Mouse (Mus musculus): ENCODE measurements around the gene Nab2. TPM values are rescaled to one million over a fixed set of nuclear protein-coding genes. Genes with fewer than 3 reads are reported as not detected.

Gene Nab2
- total RNA-seq, 2 experiments from 2014 or later, result 19.0 to 24.8 TPM

DNA sequence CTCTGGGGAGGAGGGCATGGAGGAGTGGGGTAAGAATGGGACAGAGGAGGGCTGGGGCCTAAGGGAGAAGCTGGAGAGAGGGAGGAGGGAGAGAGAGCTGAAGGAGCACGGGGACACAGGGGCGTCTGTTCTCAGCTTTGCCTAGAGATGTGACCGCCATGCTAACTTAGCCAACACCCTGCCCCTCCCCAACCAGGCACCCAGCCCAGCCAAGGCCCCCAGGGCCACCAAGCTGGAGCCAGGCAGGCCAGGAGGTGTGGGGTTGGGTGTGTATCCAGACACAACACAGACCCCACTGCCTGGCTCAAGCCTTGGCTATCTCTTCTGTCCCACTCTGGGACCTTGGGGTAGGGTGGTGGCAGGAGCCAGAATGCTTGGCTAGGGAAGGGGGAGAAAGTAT lies 52.8 kb downstream of the Nab2 start:
- DNase-seq, result peak; percentile 80

DNA sequence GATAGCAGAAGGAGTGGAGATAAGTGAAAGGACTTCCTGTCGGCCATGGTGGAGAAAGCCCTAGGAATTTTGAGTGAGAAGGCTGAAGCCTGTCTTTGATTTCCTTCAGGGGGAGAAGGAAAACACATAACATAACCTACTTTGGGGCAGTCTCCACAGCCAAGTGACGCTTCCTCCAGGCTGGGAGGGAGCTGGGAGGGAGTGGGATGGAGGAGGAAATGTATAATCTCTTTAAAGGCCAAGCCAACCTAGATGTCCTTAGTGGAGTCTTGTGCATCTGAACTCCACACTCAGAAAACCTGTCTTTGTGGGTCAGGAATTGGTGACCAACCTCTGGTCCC lies 53.4 kb downstream of the Nab2 start:
- DNase-seq, result no peak

DNA sequence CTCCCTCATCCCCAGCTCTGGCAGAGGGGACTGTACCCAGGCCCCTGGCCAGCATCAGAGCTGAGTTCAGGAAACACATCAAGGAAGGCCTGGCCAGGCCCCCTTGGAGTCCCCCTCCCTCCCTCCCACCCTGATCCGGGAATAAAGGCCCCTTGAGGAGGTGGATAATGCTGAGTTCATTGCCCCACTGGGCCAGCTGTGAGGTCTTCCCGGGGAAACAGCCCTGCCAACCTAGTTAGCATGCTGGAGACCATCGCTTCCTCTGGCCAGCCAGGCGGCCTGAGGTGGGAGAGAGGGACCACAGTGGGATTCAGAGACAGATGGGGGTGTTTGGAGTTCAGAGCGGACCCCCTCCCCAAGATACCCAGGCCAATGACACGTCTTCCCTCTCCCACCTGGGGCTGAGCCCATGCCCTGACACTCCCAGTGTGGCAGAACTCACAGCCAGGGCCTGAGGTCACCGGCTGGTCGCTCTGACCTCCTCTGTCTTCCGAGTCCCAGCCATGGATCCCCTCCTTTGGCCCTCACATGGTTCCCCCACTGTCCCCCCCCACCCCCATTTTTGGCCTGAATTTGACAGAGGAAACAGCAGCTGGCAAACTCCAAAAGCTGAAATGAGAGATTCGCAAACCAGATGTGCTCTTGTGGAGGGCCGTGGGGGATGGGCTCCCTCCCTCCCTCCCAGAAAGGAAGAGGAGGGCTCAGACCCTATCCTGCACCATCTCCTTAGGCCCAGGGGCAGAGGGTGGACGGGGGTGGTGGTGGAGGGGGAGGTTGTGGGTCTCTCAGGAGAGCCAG lies 53.9 kb downstream of the Nab2 start:
- DNase-seq, result no peak

DNA sequence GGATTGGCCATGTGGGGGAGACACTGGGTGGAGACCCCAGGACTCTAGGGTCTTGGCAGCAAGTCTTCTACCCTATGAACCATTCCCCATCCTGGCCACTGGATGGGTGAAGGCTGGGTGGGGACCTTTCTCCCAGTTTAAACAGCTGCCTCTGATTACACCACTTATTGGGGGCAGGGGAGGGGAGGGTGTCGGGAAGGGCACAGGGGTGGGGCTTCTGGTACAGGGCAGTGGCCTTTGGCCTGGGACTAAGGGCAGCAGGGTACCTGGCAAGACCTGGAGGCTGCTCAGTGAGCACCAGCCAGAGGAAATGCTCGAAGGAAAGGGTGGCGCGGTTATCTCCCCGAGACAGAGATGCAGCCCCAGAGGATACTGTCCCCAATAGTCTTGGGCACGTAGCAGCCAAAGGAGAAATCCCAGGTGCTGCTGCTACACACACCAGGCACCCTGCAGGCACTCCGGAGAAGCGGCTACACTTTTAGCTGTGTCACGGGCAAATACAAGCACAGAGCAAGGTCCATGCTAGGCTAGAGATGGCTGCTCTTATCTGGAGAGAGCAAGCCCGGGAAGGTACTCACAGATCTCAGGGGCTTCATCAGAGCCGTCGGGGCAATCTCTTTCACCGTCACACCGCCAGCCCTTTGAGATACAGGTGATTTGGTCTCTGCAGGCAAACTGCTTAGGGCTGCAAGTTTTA lies 56.1 kb downstream of the Nab2 start:
- no peak for DNase-seq

Other genes with a start within 250 kb of the Nab2 start
- gene Stac3, start 166.9 kb downstream of the Nab2 start, total RNA-seq (2021), result 10 to 100 TPM in 1 of 2 experiments, 1 to 10 TPM in 1; 5.2 to 16.9 TPM
- gene Ndufa4l2, start 153.6 kb downstream of the Nab2 start, total RNA-seq (2021), result 10 to 100 TPM; 49.3 to 56.4 TPM
- 10 to 100 TPM; 56.1 to 57.7 TPM for gene Shmt2, start 146.1 kb downstream of the Nab2 start, total RNA-seq (2021)
- gene Nxph4, start 134.0 kb downstream of the Nab2 start, total RNA-seq (2021), result 1 to 10 TPM; 5.3 TPM
- gene Lrp1, start 47.4 kb downstream of the Nab2 start, total RNA-seq (2021), result 100 to 1,000 TPM; 170 to 208 TPM
- gene Stat6, start 25.6 kb downstream of the Nab2 start, total RNA-seq (2021), result 10 to 100 TPM; 64.7 to 67.8 TPM
- 1 to 10 TPM; 7.8 to 9.4 TPM for gene Nemp1, start 1.7 kb downstream of the Nab2 start, total RNA-seq (2021)
- 1 to 10 TPM; 1.0 to 2.2 TPM for gene Myo1a, start 36.6 kb upstream of the Nab2 start, total RNA-seq (2021)
- gene Tac2, start 55.9 kb upstream of the Nab2 start, total RNA-seq (2021), result not detected
- 10 to 100 TPM; 10.8 to 11.0 TPM for gene Zbtb39, start 71.0 kb upstream of the Nab2 start, total RNA-seq (2021)
- 10 to 100 TPM; 10.4 to 14.3 TPM for gene Gpr182, start 83.2 kb upstream of the Nab2 start, total RNA-seq (2021)
- under 1 TPM; 0.48 to 1.00 TPM for gene Rdh1, start 91.2 kb upstream of the Nab2 start, total RNA-seq (2021)
- 1 to 10 TPM in 1 of 2 experiments, under 1 TPM in 1; 0.70 to 1.4 TPM for gene Rdh16f1, start 91.2 kb upstream of the Nab2 start, total RNA-seq (2021)
- 10 to 100 TPM in 1 of 2 experiments, 1 to 10 TPM in 1; 8.4 to 20.8 TPM for gene Rdh9, start 107.8 kb upstream of the Nab2 start, total RNA-seq (2021)
- gene Rdh16, start 132.6 kb upstream of the Nab2 start, total RNA-seq (2021), result 1 to 10 TPM; 1.2 to 3.6 TPM
- under 1 TPM in 1 of 2 experiments, not detected in 1; 0.24 TPM for gene Rdh19, start 181.4 kb upstream of the Nab2 start, total RNA-seq (2021)
- 1 to 10 TPM; 1.8 to 2.1 TPM for gene Rdh16f2, start 197.9 kb upstream of the Nab2 start, total RNA-seq (2021)
- 100 to 1,000 TPM in 1 of 2 experiments, 10 to 100 TPM in 1; 45.4 to 112 TPM for gene Rdh7, start 220.2 kb upstream of the Nab2 start, total RNA-seq (2021)
- gene Sdr9c7, start 229.9 kb upstream of the Nab2 start, total RNA-seq (2021), result under 1 TPM; 0.42 to 0.45 TPM

Data from adrenal gland, postnatal 10 days (tissue).